Mouse (Mus musculus): ENCODE data around the gene Ovol1.

DNA sequence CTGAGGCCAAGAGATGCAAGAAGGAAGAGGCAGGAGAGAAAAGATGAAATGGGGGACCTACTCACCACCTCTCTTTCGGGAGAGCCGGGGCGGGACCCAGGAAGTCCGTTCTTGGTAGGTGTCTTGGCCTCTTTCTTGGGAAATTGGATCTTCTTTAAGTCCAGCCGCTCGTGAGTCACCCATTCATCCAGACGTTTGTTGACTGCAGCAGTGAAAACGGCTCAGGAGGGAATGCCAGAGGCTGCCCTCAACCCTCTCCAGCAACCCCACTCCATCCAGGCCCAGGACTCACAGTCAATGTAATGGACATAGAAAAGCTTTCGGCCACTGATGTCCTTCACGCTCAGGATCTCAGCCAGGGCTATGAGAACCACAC lies 48.7 kb upstream of the Ovol1 start:
- TF ChIP-seq CTCF (IDR thresholded peaks at IDR 0.05; ENCODE audit: insufficient read depth, low read length) (no peak), POLR2A (IDR thresholded peaks at IDR 0.05; ENCODE audit: borderline replicate concordance, extremely low read depth, low read depth, low read length) (no peak)
